Mouse (Mus musculus): ENCODE data around the gene Tsfm. TPM values are rescaled to one million over a fixed set of nuclear protein-coding genes. Genes with fewer than 3 reads are reported as not detected.
A peak's percentile ranks its signal among the peaks of the same experiment; 100 is the strongest.

The Tsfm gene
- polyA plus RNA-seq, 1 experiment from 2014 or later: 67.7 TPM

- Histone ChIP-seq H3K9ac (ENCODE audit: low read depth, low read length) (0 out of 2 replicates have a peak overlapping the region, but pooled peaks have one; percentile 21), H3K4me3 (ENCODE audit: low read depth, low read length) (no peak overlapping the region), H3K4me1 (ENCODE audit: control insufficient read depth, insufficient read depth, low read length) (peaks cover 4% of the 10 kb centered on the region; the same call in 1 of the 2 replicates), H3K27me3 (ENCODE audit: control insufficient read depth, insufficient read depth, low read depth, low read length) (peaks cover 43% of the 10 kb centered on the region), H3K9me3 (replicated peaks; ENCODE audit: control insufficient read depth, low read length, poor library complexity, severe bottlenecking) (no peaks in the 10 kb centered on the region), H3K36me3 (ENCODE audit: control insufficient read depth, insufficient read depth, low read length) (no peaks in the 10 kb centered on the region), H3K4me2 (ENCODE audit: low read length) (no peak overlapping the region), H3K27ac (ENCODE audit: low read length) (no peak overlapping the region)
- WGBS: 5% methylated on average over 35 of the region's 35 CpGs
- ATAC-seq: no peak
These were observed 18.2 kb upstream of the Tsfm start for GRCm38 (mm10) chr10:127048608-127049394.

DNA sequence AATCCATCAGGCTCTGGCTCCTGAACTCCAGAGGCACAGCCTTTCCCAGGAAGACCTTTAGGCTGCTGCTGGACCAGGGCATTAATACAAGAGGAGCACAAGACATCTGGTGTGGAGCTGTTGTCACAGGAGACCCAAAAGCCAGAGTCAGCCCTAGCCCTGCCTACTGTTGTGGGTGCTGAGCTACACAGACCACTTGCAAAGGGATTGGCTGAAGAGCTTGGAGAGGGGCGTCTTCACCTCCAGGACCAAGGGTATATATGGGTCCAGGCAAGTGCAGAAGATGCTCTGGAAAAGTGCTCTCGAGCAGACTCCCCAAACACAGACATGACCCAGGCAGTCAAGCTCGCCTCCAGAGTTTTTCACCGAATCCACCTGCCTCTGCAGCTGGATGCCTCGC, 17.3 kb upstream of the Tsfm start, which contains the start of gene Cyp27b1:
Gene Cyp27b1, plus strand, starts transcription at position 297 of the 400 bp plus-strand sequence.
- H3K4me1 ChIP-seq (ENCODE audit: control insufficient read depth, insufficient read depth, low read length): peaks cover 4% of the 10 kb centered on the region; the same call in 1 of the 2 replicates
- H3K9ac ChIP-seq (ENCODE audit: low read depth, low read length): 0 out of 2 replicates have a peak within 1 kb of the TSS, but pooled peaks have one; percentile 21
- H3K27me3 ChIP-seq (ENCODE audit: control insufficient read depth, insufficient read depth, low read depth, low read length): peaks cover 43% of the 10 kb centered on the region
- no peak within 1 kb of the TSS for H3K4me3 ChIP-seq (ENCODE audit: low read depth, low read length)
- WGBS: 31% methylated on average over 5 of the region's 5 CpGs
- no peak within 1 kb of the TSS for H3K4me2 ChIP-seq (ENCODE audit: low read length)
- no peak within 1 kb of the TSS for H3K27ac ChIP-seq (ENCODE audit: low read length)
- H3K36me3 ChIP-seq (ENCODE audit: control insufficient read depth, insufficient read depth, low read length): no peaks in the 10 kb centered on the region
- no peaks in the 10 kb centered on the region for H3K9me3 ChIP-seq (replicated peaks; ENCODE audit: control insufficient read depth, low read length, poor library complexity, severe bottlenecking)
- no peak for ATAC-seq

DNA sequence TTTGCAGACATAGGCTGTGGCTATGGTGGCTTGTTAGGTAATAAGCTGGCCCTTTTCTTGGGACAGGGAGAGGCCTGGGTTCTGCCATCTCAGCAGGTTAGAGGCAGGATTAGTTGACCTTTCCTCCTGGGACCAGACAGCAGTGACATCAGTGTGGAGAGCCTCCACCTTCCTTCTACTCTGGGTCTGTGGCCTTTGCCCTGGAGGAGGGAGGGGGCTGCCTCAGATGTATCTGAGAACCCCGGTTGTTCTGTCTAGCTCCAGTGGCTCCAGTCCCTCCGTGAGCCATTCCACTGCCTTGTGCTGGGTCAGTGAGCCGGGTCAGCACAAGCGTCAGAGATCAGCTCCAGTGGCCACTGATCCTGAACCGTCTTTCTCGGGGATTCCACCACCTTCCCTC, 12.5 kb upstream of the Tsfm start:
- Histone ChIP-seq H3K4me3 (ENCODE audit: low read depth, low read length) (no peak overlapping the region), H3K27me3 (ENCODE audit: control insufficient read depth, insufficient read depth, low read depth, low read length) (peaks cover 12% of the 10 kb centered on the region), H3K27ac (ENCODE audit: low read length) (no peak overlapping the region), H3K9me3 (replicated peaks; ENCODE audit: control insufficient read depth, low read length, poor library complexity, severe bottlenecking) (no peaks in the 10 kb centered on the region), H3K36me3 (ENCODE audit: control insufficient read depth, insufficient read depth, low read length) (no peaks in the 10 kb centered on the region), H3K9ac (ENCODE audit: low read depth, low read length) (no peak overlapping the region), H3K4me2 (ENCODE audit: low read length) (no peak overlapping the region), H3K4me1 (ENCODE audit: control insufficient read depth, insufficient read depth, low read length) (peaks cover 12% of the 10 kb centered on the region)
- ATAC-seq: no peak
- 52% methylated on average over 6 of the region's 6 CpGs for WGBS

- no peak overlapping the region for H3K27ac ChIP-seq (ENCODE audit: low read length)
- peaks cover 6% of the 10 kb centered on the region for H3K27me3 ChIP-seq (ENCODE audit: control insufficient read depth, insufficient read depth, low read depth, low read length)
- H3K9ac ChIP-seq (ENCODE audit: low read depth, low read length): peak overlapping the region; percentile 79
- H3K4me2 ChIP-seq (ENCODE audit: low read length): peak overlapping the region; percentile 97
- peaks cover 12% of the 10 kb centered on the region for H3K4me1 ChIP-seq (ENCODE audit: control insufficient read depth, insufficient read depth, low read length)
- H3K9me3 ChIP-seq (replicated peaks; ENCODE audit: control insufficient read depth, low read length, poor library complexity, severe bottlenecking): no peaks in the 10 kb centered on the region
- 18% methylated on average over 5 of the region's 5 CpGs for WGBS
- ATAC-seq: no peak
- peak overlapping the region; percentile 91 for H3K4me3 ChIP-seq (ENCODE audit: low read depth, low read length)
- H3K36me3 ChIP-seq (ENCODE audit: control insufficient read depth, insufficient read depth, low read length): no peaks in the 10 kb centered on the region
These were observed 12.0 kb upstream of the Tsfm start for GRCm38 (mm10) chr10:127042468-127043115.

DNA sequence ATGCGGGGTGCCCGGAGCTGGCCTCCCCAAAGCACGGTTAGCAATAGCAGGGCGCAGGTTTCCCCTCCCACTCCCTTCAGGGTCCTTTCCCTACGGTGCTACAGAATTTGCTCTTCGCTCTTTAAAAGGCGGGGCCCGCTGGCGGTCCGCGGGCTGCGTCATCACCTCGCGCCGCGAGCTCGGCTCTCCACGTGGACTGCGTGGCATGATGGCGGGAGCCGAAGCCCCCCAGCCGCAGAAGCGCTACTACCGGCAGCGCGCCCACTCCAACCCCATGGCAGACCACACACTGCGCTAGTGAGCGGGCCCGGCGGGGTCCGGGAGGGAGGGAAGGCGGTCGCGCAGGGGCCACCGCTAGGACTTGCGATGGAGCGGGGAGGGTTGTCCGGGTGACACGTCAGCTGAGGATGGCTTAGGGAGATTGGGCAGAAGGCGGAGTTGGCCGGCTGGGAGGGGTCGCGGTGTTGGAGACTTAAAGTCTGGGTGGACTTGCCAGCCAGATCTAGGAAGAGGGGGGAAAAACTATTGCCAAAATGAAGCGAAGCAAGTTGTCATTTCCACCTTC, 11.2 kb upstream of the Tsfm start:
- peaks cover 4% of the 10 kb centered on the region for H3K27me3 ChIP-seq (ENCODE audit: control insufficient read depth, insufficient read depth, low read depth, low read length)
- no peaks in the 10 kb centered on the region for H3K9me3 ChIP-seq (replicated peaks; ENCODE audit: control insufficient read depth, low read length, poor library complexity, severe bottlenecking)
- peak overlapping the region; percentile 79 for H3K9ac ChIP-seq (ENCODE audit: low read depth, low read length)
- peak; percentile 87 for ATAC-seq
- WGBS: under 1% methylated on average over 44 of the region's 44 CpGs
- H3K4me3 ChIP-seq (ENCODE audit: low read depth, low read length): peak overlapping the region; percentile 91
- H3K4me1 ChIP-seq (ENCODE audit: control insufficient read depth, insufficient read depth, low read length): peaks cover 12% of the 10 kb centered on the region
- H3K27ac ChIP-seq (ENCODE audit: low read length): peak overlapping the region; percentile 63
- H3K4me2 ChIP-seq (ENCODE audit: low read length): peak overlapping the region; percentile 97
- no peaks in the 10 kb centered on the region for H3K36me3 ChIP-seq (ENCODE audit: control insufficient read depth, insufficient read depth, low read length)

- H3K4me3 ChIP-seq (ENCODE audit: low read depth, low read length): peak within 1 kb of the TSS; percentile 91
- peak within 1 kb of the TSS; percentile 97 for H3K4me2 ChIP-seq (ENCODE audit: low read length)
- H3K4me1 ChIP-seq (ENCODE audit: control insufficient read depth, insufficient read depth, low read length): peaks cover 12% of the 10 kb centered on the region
- H3K27me3 ChIP-seq (ENCODE audit: control insufficient read depth, insufficient read depth, low read depth, low read length): peaks cover 4% of the 10 kb centered on the region
- under 1% methylated on average over 28 of the region's 28 CpGs for WGBS
- H3K9me3 ChIP-seq (replicated peaks; ENCODE audit: control insufficient read depth, low read length, poor library complexity, severe bottlenecking): no peaks in the 10 kb centered on the region
- H3K9ac ChIP-seq (ENCODE audit: low read depth, low read length): peak within 1 kb of the TSS; percentile 79
- ATAC-seq: peak; percentile 80
- H3K27ac ChIP-seq (ENCODE audit: low read length): peak within 1 kb of the TSS; percentile 63
- no peaks in the 10 kb centered on the region for H3K36me3 ChIP-seq (ENCODE audit: control insufficient read depth, insufficient read depth, low read length)
These were observed 10.7 kb upstream of the Tsfm start, which contains the start of the genes Mettl1 and Eef1akmt3 for GRCm38 (mm10) chr10:127041274-127041766. Gene Mettl1 (plus strand): TSS chr10:127041414. Gene Eef1akmt3 (minus strand): TSS chr10:127041513.

DNA sequence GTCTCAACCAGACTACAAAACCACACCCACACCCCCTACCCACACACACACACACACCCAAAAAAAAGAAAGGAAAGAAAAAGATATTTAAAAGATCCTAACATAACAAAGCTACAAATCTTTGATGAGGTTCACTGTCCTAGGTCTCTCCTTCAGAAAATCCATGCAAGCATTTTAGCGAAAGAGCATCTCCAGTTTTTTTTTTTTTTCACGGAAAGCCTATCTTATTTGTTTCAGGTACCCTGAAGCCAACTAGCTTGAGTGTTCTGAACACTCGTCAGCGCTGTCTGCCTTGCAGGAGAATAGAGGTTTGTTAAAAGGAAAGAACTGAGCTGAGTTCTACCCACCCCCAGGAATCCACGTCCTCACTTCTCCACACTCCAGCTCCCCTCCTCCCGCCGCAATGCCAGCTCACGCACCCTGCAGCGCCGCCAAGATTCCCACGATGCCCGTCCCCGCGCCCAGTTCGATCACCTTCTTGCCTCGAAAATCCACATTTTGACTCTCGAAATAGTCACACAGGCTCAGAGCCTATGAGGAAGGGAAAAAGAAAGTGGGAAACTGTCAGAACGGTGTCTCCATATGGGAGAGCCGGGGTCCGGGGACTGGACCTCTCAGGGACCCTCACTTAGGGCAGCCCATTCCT, 10.1 kb upstream of the Tsfm start:
- Histone ChIP-seq H3K4me3 (ENCODE audit: low read depth, low read length) (peak overlapping the region; percentile 91), H3K27me3 (ENCODE audit: control insufficient read depth, insufficient read depth, low read depth, low read length) (peaks cover 4% of the 10 kb centered on the region), H3K4me2 (ENCODE audit: low read length) (peak overlapping the region; percentile 97), H3K9ac (ENCODE audit: low read depth, low read length) (peak overlapping the region; percentile 79), H3K36me3 (ENCODE audit: control insufficient read depth, insufficient read depth, low read length) (no peaks in the 10 kb centered on the region), H3K27ac (ENCODE audit: low read length) (no peak overlapping the region), H3K9me3 (replicated peaks; ENCODE audit: control insufficient read depth, low read length, poor library complexity, severe bottlenecking) (no peaks in the 10 kb centered on the region), H3K4me1 (ENCODE audit: control insufficient read depth, insufficient read depth, low read length) (peaks cover 12% of the 10 kb centered on the region)
- ATAC-seq: no peak; the same call in 1 of the 2 replicates
- 1% methylated on average over 20 of the region's 20 CpGs for WGBS

GRCm38 (mm10) chr10:127037641-127038040, 7.0 kb upstream of the Tsfm start:
- no peak overlapping the region for H3K9ac ChIP-seq (ENCODE audit: low read depth, low read length)
- no peak overlapping the region for H3K4me2 ChIP-seq (ENCODE audit: low read length)
- peaks cover 10% of the 10 kb centered on the region for H3K4me1 ChIP-seq (ENCODE audit: control insufficient read depth, insufficient read depth, low read length)
- H3K4me3 ChIP-seq (ENCODE audit: low read depth, low read length): no peak overlapping the region
- H3K27ac ChIP-seq (ENCODE audit: low read length): no peak overlapping the region
- peaks cover 4% of the 10 kb centered on the region for H3K27me3 ChIP-seq (ENCODE audit: control insufficient read depth, insufficient read depth, low read depth, low read length)
- H3K36me3 ChIP-seq (ENCODE audit: control insufficient read depth, insufficient read depth, low read length): no peaks in the 10 kb centered on the region
- ATAC-seq: no peak
- 74% methylated on average over 12 of the region's 12 CpGs for WGBS
- H3K9me3 ChIP-seq (replicated peaks; ENCODE audit: control insufficient read depth, low read length, poor library complexity, severe bottlenecking): no peaks in the 10 kb centered on the region
